Mouse (Mus musculus) hindbrain, embryonic 15.5 days (tissue): ENCODE measurements at regions not wholly inside any gene's neighbourhood (a gene's known extent, or its start where the extent isn't known, plus 50 kb on each side); places are given as distances from the start of the nearest gene placed in this dataset.

Experiments used
- ATAC-seq: fragments of 200-750 bp; cut with Nextera tagmentation; 2 replicates; pipeline ENCODE4 v1.8.0; 2017; ENCODE audit warnings: low read depth, moderate number of reproducible peaks, moderate TSS enrichment; ENCODE audit not compliant: low FRiP score
- H3K27ac ChIP-seq: fragments of 300-500 bp; sonication (generic); replicated peaks from 2 replicates; pipeline ENCODE4 v1.5.1; 2015; ENCODE audit warnings: mild to moderate bottlenecking, inconsistent platforms
- H3K27me3 ChIP-seq: fragments of 300-500 bp; sonication (generic); 2 replicates; pipeline ENCODE4 v1.6.1; 2015; ENCODE audit warnings: control low read depth, inconsistent platforms
- H3K36me3 ChIP-seq: fragments of 300-500 bp; sonication (generic); 2 replicates; pipeline ENCODE4 v1.6.1; 2015; ENCODE audit warnings: control low read depth, inconsistent platforms
- H3K4me1 ChIP-seq: fragments of 300-500 bp; sonication (generic); replicated peaks from 2 replicates; pipeline ENCODE4 v1.6.1; 2015; ENCODE audit warnings: control low read depth, inconsistent platforms
- H3K4me2 ChIP-seq: fragments of 300-500 bp; sonication (generic); 2 replicates; pipeline ENCODE4 v1.6.1; 2015; ENCODE audit warnings: moderate library complexity, mild to moderate bottlenecking, inconsistent platforms
- H3K4me3 ChIP-seq: fragments of 300-500 bp; sonication (generic); 2 replicates; pipeline ENCODE4 v1.5.1; 2015; ENCODE audit warnings: mild to moderate bottlenecking, inconsistent platforms
- H3K9ac ChIP-seq: fragments of 300-500 bp; sonication (generic); 2 replicates; pipeline ENCODE4 v1.6.1; 2015; ENCODE audit warnings: inconsistent platforms
- H3K9me3 ChIP-seq: fragments of 300-500 bp; sonication (generic); 2 replicates; pipeline ENCODE4 v1.6.1; 2016; ENCODE audit warnings: control low read depth, inconsistent platforms
- WGBS: fragments of 180-500 bp; shearing (Covaris S2); methylation state at CpG from one replicate; pipeline ENCODE4 v1.1.7; 2015; 5-methylcytosine and 5-hydroxymethylcytosine counted together

DNA sequence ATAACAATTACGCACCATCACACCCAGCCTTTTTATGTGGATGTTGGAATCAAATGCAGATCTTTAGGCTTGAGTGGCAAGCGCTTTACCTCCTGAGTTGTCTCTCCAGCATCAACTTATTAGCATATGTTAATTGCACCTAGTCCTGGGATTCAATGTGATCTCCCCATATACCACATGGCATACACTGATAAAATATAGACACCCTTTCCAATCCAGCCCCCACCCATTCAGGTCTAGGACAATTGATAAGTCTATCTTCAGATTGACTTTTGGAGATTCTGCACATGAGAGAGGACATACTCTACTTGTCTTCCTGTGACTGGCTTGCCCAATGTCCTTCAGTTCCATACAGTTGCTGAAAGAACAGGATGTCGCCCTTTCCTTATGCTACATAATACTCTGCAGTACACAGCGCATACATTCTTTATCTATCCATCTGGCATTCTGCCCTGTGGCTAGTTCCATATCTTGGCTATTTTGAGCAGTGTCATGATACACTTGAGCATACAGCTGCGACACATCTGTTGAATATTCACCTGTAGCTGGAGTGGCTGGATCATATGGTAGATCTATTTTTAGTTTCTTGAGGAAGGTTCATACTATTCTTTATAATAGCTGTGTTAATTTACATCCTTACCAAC lies 120.3 kb downstream of the Gsdmc2 start:
- no peak overlapping the region for H3K4me3 ChIP-seq
- 97% methylated on average over 5 of the region's 5 CpGs for WGBS
- H3K9me3 ChIP-seq = no peaks in the 10 kb centered on the region
- no peak overlapping the region for H3K27ac ChIP-seq
- ATAC-seq = no peak
- H3K4me2 ChIP-seq = no peak overlapping the region
- no peaks in the 10 kb centered on the region for H3K27me3 ChIP-seq
- H3K9ac ChIP-seq = no peak overlapping the region
- H3K4me1 ChIP-seq = no peaks in the 10 kb centered on the region
- H3K36me3 ChIP-seq = no peaks in the 10 kb centered on the region

DNA sequence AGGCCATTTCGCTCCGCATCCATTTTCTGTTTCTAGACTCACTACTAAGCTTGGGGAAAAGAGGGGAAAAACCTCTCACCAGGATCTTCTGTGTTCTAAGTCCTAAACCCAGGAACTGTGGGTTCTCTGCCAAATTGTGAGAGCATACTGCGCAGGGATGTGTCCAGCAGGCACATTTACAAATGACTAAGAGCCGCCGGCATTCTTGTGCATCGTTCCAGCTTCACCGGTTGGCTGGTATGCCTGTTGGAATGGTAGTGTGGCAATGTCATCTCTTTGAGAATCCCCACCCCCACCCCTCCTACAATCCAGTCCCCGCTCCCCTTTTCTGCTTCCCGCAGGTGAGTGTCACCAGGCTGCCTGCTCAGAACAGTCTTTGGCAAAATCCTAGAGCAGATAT lies 122.0 kb downstream of the Gsdmc2 start:
- Histone ChIP-seq H3K4me3 (no peak overlapping the region), H3K27ac (no peak overlapping the region), H3K4me1 (no peaks in the 10 kb centered on the region), H3K36me3 (no peaks in the 10 kb centered on the region), H3K27me3 (no peaks in the 10 kb centered on the region), H3K9me3 (no peaks in the 10 kb centered on the region), H3K4me2 (no peak overlapping the region), H3K9ac (no peak overlapping the region)
- ATAC-seq = no peak
- WGBS = 53% methylated on average over 9 of the region's 9 CpGs

DNA sequence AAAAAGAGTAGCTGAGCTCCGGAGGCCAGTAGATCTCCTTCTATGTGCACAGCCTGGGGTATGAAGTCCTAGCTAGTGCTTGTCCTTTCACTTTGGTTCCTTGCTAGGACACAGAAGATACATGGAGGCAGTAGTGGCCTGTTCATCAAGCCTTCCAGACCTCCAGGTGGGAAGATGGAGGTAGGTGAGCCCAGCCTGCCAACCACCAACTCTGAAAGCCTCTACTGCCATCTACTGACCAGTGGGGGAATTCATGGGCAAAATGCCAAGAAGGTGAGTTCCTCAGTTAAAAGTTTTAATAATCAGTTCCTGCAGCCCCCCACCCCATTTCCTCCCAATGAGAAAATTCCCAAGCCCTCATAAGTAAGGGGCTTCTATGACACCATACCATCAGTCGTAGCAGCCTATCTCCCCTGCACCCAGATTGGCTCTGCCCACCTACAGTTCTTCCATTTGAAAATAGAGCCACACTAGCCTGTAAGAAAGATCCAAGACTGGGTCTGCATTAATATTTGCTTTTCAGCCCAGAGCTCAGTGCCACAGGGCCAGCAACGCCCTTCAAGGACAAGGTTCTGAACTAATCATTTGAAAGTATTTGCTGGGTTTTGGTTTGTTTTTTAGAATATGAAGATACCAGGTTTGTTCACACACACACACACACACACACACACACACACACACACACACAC lies 123.2 kb downstream of the Gsdmc2 start:
- 80% methylated on average over 3 of the region's 3 CpGs for WGBS
- H3K27me3 ChIP-seq = no peaks in the 10 kb centered on the region

DNA sequence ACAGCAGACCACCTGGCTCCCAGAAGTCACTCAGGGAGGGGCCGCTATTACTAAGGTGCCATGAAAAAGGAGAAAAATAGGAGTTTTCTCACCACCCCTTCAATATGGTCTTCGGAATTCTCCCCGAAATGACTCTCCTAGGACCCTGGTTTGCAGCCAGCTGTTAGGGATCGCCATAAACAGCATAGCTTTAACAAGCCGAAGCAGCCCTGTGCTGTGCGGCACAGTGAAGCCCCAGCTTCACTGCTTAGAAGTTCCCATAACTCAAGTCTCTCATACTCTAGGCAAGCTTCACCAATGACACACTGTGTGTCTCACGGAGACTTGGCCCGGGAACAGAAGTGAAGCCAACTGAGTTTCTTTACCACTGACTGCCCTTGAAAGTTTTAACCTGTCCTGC lies 127.2 kb downstream of the Gsdmc2 start:
- WGBS = 95% methylated on average over 8 of the region's 8 CpGs
- H3K9me3 ChIP-seq = no peaks in the 10 kb centered on the region
- H3K9ac ChIP-seq = no peak overlapping the region
- ATAC-seq = no peak
- H3K27ac ChIP-seq = no peak overlapping the region
- H3K27me3 ChIP-seq = no peaks in the 10 kb centered on the region
- no peaks in the 10 kb centered on the region for H3K36me3 ChIP-seq
- no peak overlapping the region for H3K4me2 ChIP-seq
- H3K4me1 ChIP-seq = no peaks in the 10 kb centered on the region
- no peak overlapping the region for H3K4me3 ChIP-seq

More for the DNA sequence above, 123.2 kb downstream of the Gsdmc2 start:
- Histone ChIP-seq H3K9ac (no peak overlapping the region), H3K4me2 (no peak overlapping the region), H3K27ac (no peak overlapping the region), H3K4me1 (no peaks in the 10 kb centered on the region), H3K36me3 (no peaks in the 10 kb centered on the region), H3K9me3 (no peaks in the 10 kb centered on the region), H3K4me3 (no peak overlapping the region)
- ATAC-seq = no peak

DNA sequence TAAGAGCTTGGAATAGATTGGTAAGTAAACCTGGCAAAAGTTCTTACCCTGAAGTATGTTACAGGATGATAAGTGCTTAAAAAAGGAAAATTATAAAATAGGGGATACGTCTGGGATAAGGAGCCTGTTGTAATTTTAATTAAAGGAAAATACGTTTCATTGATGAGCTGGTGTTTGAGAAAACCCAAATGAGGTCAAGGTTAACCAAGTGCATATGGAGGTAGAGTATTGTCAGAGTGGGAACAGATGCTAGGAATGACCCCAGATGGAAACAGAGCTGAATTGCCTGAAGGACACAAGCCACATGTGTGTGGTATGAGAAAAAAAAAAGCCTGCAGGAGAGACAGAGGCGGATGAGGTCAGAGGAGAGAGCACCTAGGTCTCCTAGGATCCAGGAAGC lies 131.3 kb downstream of the Gsdmc2 start:
- Histone ChIP-seq H3K9ac (no peak overlapping the region), H3K27me3 (no peaks in the 10 kb centered on the region), H3K4me2 (no peak overlapping the region), H3K4me3 (no peak overlapping the region), H3K4me1 (no peaks in the 10 kb centered on the region), H3K36me3 (no peaks in the 10 kb centered on the region), H3K9me3 (no peaks in the 10 kb centered on the region), H3K27ac (no peak overlapping the region)
- no peak for ATAC-seq
- WGBS = 80% methylated on average over 3 of the region's 3 CpGs

DNA sequence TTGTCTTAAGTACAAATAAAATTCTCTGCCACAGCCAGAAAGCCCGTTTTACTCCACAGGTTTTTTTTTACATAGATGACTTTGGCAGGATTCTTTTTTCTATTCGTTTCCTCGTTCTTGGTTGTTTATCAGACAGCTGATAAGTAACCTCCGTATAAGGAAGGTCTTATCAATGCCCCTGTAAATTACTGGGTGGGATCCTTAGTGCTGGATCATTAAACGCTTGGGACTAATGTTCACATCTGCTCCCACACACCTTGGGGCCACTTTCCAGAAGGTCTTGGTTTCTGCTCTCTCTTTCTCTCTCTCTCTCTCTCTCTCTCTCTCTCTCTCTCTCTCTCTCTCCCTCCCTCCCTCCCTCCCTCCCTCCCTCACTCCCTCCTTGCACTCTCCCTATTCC lies 134.6 kb downstream of the Gsdmc2 start:
- Histone ChIP-seq H3K9me3 (no peaks in the 10 kb centered on the region), H3K4me3 (no peak overlapping the region), H3K27me3 (no peaks in the 10 kb centered on the region), H3K4me2 (no peak overlapping the region), H3K36me3 (no peaks in the 10 kb centered on the region), H3K27ac (no peak overlapping the region), H3K9ac (no peak overlapping the region), H3K4me1 (no peaks in the 10 kb centered on the region)
- WGBS = 82% methylated on average over 5 of the region's 5 CpGs
- no peak for ATAC-seq

DNA sequence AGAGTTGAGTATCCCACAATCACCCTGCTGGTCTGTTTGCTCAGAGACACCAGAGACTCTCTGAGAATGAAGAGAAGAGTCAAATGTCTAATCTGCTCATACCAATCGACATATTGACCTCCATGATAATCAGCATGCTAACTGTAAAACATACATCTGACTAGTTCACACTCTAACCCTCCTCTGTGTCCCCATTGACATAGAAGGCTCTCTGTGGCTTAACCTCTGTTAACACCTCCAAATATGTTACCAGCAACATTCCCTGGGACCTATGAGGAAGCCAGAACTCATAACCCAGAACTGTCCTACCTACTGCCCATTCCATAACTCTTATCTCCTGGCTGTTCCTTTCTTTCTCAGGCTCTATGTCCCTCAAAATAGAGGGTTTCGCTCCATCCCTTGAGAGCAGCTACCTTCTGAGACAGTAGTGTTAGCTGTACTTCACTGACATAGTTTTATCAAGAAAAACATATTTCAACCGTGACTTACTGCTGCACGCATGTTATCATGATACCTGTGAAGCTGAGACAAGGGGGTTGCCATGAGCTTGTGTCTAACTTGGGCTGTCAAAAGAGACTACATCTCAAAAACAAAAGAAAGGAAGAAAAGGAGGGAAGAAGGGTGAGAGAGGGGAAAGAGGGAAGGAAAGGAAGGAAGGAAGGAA lies 135.6 kb downstream of the Gsdmc2 start:
- no peak for ATAC-seq
- Histone ChIP-seq H3K4me2 (no peak overlapping the region), H3K4me3 (no peak overlapping the region), H3K27me3 (no peaks in the 10 kb centered on the region), H3K36me3 (no peaks in the 10 kb centered on the region), H3K9ac (no peak overlapping the region), H3K27ac (no peak overlapping the region), H3K9me3 (no peaks in the 10 kb centered on the region), H3K4me1 (no peaks in the 10 kb centered on the region)
- 92% methylated on average over 4 of the region's 4 CpGs for WGBS

DNA sequence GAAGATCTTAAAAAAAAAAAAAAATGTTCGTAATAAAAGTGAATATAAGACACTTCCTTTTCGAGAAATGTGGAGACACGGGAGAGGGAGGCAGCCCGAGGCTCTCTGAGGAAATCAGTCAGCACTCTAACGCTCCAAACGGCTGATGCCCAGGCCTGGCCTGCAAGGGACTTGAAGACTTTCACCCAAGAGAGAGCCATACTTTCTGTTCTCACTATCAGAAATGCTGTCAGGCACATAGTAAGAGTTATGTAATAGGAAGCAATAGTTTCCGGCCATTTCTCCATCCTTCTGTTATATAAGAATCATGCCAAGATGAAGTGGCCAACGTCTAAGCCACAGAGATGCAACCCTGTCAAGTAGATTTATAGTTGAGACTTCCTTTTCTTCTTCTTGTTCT lies 140.3 kb downstream of the Gsdmc2 start:
- Histone ChIP-seq H3K9me3 (no peaks in the 10 kb centered on the region), H3K27me3 (no peaks in the 10 kb centered on the region), H3K27ac (no peak overlapping the region), H3K4me3 (no peak overlapping the region), H3K9ac (no peak overlapping the region), H3K4me1 (no peaks in the 10 kb centered on the region), H3K4me2 (no peak overlapping the region), H3K36me3 (no peaks in the 10 kb centered on the region)
- 90% methylated on average over 8 of the region's 8 CpGs for WGBS
- no peak for ATAC-seq

DNA sequence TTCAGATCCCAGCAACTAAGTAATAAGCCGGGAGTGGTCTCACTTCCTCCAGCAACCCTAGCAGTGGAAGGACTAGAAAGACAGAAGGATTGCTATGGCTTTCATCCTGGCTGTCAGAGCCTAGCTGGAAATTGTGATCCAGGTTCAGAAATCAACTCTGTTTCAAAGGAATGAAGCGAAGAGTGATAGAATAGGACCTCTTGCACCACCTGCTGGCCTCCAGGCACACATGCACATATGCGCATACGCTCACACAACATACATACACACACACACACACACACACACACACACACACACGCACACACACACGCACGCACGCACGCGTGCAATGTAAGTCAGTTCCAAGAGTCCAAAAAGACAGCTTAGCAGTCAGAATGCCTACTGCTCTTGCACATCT lies 147.1 kb downstream of the Gsdmc2 start:
- 95% methylated on average over 10 of the region's 10 CpGs for WGBS
- Histone ChIP-seq H3K9me3 (no peaks in the 10 kb centered on the region), H3K4me1 (peaks cover 3% of the 10 kb centered on the region), H3K27ac (no peak overlapping the region), H3K9ac (no peak overlapping the region), H3K4me3 (no peak overlapping the region), H3K27me3 (no peaks in the 10 kb centered on the region), H3K36me3 (no peaks in the 10 kb centered on the region), H3K4me2 (no peak overlapping the region)
- ATAC-seq = no peak

DNA sequence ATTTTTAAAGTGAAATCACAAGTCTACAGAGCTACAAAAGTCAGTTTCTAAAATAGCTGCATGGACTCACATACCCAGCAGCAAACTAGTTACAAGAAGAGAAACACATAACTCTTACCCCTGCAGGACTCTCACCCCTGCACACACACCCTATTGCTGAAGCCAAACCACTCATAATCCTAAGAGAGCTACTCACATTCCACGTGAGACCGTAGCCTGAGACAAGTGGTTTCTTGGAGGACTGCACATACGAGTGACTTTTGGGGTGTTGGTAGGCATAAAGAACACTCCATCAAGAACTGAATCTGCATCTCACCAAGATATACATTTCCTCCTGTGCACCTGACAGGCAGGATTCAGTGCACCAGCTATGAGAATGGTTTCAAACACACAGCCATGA lies 150.8 kb downstream of the Gsdmc2 start:
- 80% methylated on average over 3 of the region's 3 CpGs for WGBS
- Histone ChIP-seq H3K9me3 (no peaks in the 10 kb centered on the region), H3K27ac (no peak overlapping the region), H3K9ac (no peak overlapping the region), H3K27me3 (no peaks in the 10 kb centered on the region), H3K36me3 (no peaks in the 10 kb centered on the region), H3K4me3 (no peak overlapping the region), H3K4me2 (no peak overlapping the region), H3K4me1 (peaks cover 7% of the 10 kb centered on the region)
- no peak for ATAC-seq

DNA sequence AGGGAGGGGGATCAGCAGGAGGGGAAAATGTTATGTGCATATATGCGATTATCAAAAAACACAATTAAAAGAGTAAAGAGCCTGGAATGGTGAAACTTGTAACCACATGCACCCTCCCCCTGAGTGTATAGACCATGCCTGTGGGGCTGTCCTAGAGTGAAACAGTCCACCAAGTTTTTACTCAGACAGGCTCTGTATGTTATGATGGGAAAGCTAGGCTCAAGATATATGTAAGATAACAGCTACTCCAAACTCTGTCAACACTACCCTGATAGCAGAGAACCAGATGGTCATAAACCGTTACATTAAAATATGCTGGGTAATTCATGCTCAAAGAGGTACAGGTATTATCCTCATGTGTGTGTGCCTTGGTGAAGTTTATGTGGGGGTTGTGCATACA lies 151.4 kb downstream of the Gsdmc2 start:
- H3K4me1 ChIP-seq = peaks cover 7% of the 10 kb centered on the region
- no peak for ATAC-seq
- H3K27ac ChIP-seq = no peak overlapping the region
- H3K4me2 ChIP-seq = no peak overlapping the region
- H3K27me3 ChIP-seq = no peaks in the 10 kb centered on the region
- H3K4me3 ChIP-seq = no peak overlapping the region
- WGBS = 74% methylated on average over 2 of the region's 2 CpGs
- H3K9ac ChIP-seq = no peak overlapping the region
- no peaks in the 10 kb centered on the region for H3K36me3 ChIP-seq
- no peaks in the 10 kb centered on the region for H3K9me3 ChIP-seq

DNA sequence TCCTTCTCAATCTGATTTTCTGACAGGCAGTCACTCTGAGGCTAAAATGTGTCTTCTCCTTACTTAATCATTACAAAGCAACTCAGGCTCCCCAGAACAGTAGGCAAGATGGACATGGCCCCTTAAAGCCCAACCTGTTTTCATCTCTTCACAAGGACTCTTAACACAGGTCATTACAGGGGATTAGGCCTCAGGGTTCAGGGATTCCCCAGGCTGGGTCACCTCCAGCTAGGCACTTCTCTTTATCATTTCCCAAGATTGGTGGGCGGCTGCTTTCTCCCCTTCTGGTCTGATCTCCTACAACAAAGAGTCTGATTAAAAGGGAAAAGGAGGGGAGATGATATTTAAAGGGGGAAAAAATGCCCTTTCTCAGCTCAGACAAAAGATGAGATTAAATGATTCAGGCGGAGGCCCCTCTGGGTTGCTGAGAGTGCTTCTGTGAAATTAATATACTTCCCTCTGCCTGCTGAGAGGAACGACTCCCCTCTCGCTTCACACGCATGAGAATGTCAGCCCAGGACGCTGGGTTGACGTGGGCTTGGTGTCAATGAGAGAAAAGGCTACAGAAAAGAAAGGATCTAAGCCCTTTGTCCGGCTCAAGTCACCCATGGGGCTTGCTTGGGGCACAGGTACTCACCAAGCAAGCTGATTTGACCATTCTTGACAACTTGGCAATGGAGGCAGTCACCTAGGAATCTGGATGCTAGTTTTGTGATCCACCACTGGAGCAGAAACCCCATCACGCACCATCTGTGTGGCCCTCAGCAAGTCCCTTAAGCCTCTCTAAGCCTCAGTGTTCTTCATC lies 152.3 kb downstream of the Gsdmc2 start:
- H3K36me3 ChIP-seq = no peaks in the 10 kb centered on the region
- H3K9me3 ChIP-seq = no peaks in the 10 kb centered on the region
- peaks cover 7% of the 10 kb centered on the region for H3K4me1 ChIP-seq
- ATAC-seq = no peak
- WGBS = 13% methylated on average over 9 of the region's 9 CpGs
- no peak overlapping the region for H3K4me2 ChIP-seq
- H3K4me3 ChIP-seq = no peak overlapping the region
- H3K9ac ChIP-seq = no peak overlapping the region
- no peaks in the 10 kb centered on the region for H3K27me3 ChIP-seq
- no peak overlapping the region for H3K27ac ChIP-seq
